Mouse (Mus musculus): ENCODE results near the gene Pnpla3.

GRCm38 (mm10) chr15:84188887-84189530 is 21.4 kb downstream of the Pnpla3 start:
- TF ChIP-seq CTCF (IDR thresholded peaks at IDR 0.05; ENCODE audit: low read depth, low read length) (no peak), POLR2A (IDR thresholded peaks at IDR 0.05; ENCODE audit: extremely low read depth, insufficient read depth, low read length) (no peak)

Data from liver, adult 2 months (tissue).